Mouse (Mus musculus) CH12.LX (cell line): ENCODE results near the gene Csnk2a1. TPM values are rescaled to one million over a fixed set of nuclear protein-coding genes. Genes with fewer than 3 reads are reported as not detected.

Source experiments
- DNase-seq: peaks from one replicate; pipeline ENCODE4 v3.0.0-alpha.2; 2013; ENCODE audit errors: extremely low read depth
- H3K27ac ChIP-seq: 2 replicates; pipeline ENCODE4 v1.5.1; 2012; ENCODE audit warnings: low read depth, mild to moderate bottlenecking, control low read depth, moderate library complexity; ENCODE audit not compliant: insufficient read depth
- H3K27me3 ChIP-seq: replicated peaks from 2 replicates; pipeline ENCODE3; 2012; ENCODE audit warnings: inconsistent platforms
- H3K36me3 ChIP-seq, 2 experiments: replicated peaks in 1 of 2; 2 replicates each; pipeline versions ENCODE3 to v1.6.1; 2012; ENCODE audit warnings: inconsistent platforms in 1 of 2, low read length in 1 of 2, mild to moderate bottlenecking in 1 of 2, mixed read lengths in 1 of 2, moderate library complexity in 1 of 2; ENCODE audit not compliant: control insufficient read depth in 1 of 2, insufficient read depth in 1 of 2
- H3K4me1 ChIP-seq, 2 experiments: 2 replicates each; pipeline ENCODE4 v1.6.1; 2012; ENCODE audit warnings: inconsistent platforms in 1 of 2, moderate library complexity in 1 of 2; ENCODE audit not compliant: insufficient read depth in 2 of 2, control insufficient read depth in 1 of 2
- H3K4me2 ChIP-seq: 2 replicates; pipeline ENCODE4 v1.6.1; 2012; ENCODE audit warnings: low read depth, mild to moderate bottlenecking, control low read depth; ENCODE audit not compliant: poor library complexity, insufficient read depth, severe bottlenecking
- H3K4me3 ChIP-seq, 3 experiments: fragments of 150-350 bp in 1 of 3; sonication (generic) in 1 of 3; replicated peaks in 1 of 3; 2 replicates each; pipeline versions ENCODE3 to v1.5.1; 2011 to 2012; ENCODE audit warnings: low read depth in 2 of 3, low read length in 2 of 3, mild to moderate bottlenecking in 2 of 3, moderate library complexity in 2 of 3, control low read depth in 1 of 3, improper control_type of control experiment in 1 of 3, inconsistent platforms in 1 of 3, mixed read lengths in 1 of 3; ENCODE audit not compliant: poor library complexity in 1 of 3
- H3K79me2 ChIP-seq: replicated peaks from 2 replicates; pipeline ENCODE4 v1.6.1; 2012; ENCODE audit warnings: mild to moderate bottlenecking, moderate library complexity; ENCODE audit not compliant: control insufficient read depth, poor library complexity, insufficient read depth, severe bottlenecking; ENCODE audit errors: extremely low read depth
- H3K9ac ChIP-seq: 2 replicates; pipeline ENCODE4 v1.6.1; 2012; ENCODE audit warnings: low read depth, mild to moderate bottlenecking, control low read depth, moderate library complexity; ENCODE audit not compliant: insufficient read depth
- H3K9me3 ChIP-seq: replicated peaks from 2 replicates; pipeline ENCODE3; 2012; ENCODE audit warnings: low read length, inconsistent platforms, mixed read lengths
- CHD1 ChIP-seq: IDR thresholded peaks from 2 replicates; pipeline ENCODE4 v1.6.1; 2012; ENCODE audit warnings: low read depth, low read length, improper control_type of control experiment, inconsistent platforms
- CHD2 ChIP-seq: IDR thresholded peaks from 2 replicates; pipeline ENCODE4 v1.6.1; 2011; ENCODE audit warnings: low read length, improper control_type of control experiment
- CTCF ChIP-seq, 2 experiments: IDR thresholded peaks in 1 of 2; conservative IDR thresholded peaks in 1 of 2; 2 replicates each; pipeline ENCODE4 v1.5.1; 2011 to 2012; ENCODE audit warnings: low read depth in 2 of 2, low read length in 2 of 2, improper control_type of control experiment in 1 of 2, inconsistent platforms in 1 of 2, mild to moderate bottlenecking in 1 of 2, moderate library complexity in 1 of 2
- EP300 ChIP-seq: IDR thresholded peaks from 2 replicates; pipeline ENCODE4 v1.6.1; 2011; ENCODE audit warnings: low read length, improper control_type of control experiment
- ETS1 ChIP-seq: conservative IDR thresholded peaks from 2 replicates; pipeline ENCODE4 v1.6.1; 2012; ENCODE audit warnings: low read depth, mild to moderate bottlenecking, inconsistent platforms, low read length, improper control_type of control experiment, moderate library complexity
- JUND ChIP-seq: conservative IDR thresholded peaks from 2 replicates; pipeline ENCODE4 v1.6.1; 2011; ENCODE audit warnings: low read depth, low read length, improper control_type of control experiment
- KAT2A ChIP-seq: IDR thresholded peaks from 2 replicates; pipeline ENCODE4 v1.6.1; 2012; ENCODE audit warnings: low read length, improper control_type of control experiment, inconsistent platforms; ENCODE audit not compliant: insufficient replicate concordance
- MAFK ChIP-seq: IDR thresholded peaks from 2 replicates; pipeline ENCODE4 v1.6.1; 2011; ENCODE audit warnings: low read length, improper control_type of control experiment; ENCODE audit not compliant: insufficient replicate concordance
- MAX ChIP-seq: IDR thresholded peaks from 2 replicates; pipeline ENCODE4 v1.6.1; 2011; ENCODE audit warnings: low read length, improper control_type of control experiment
- MAZ ChIP-seq: IDR thresholded peaks from 2 replicates; pipeline ENCODE4 v1.6.1; 2012; ENCODE audit warnings: low read depth, mild to moderate bottlenecking, inconsistent platforms, low read length, improper control_type of control experiment, moderate library complexity
- MEF2A ChIP-seq: IDR thresholded peaks from 2 replicates; pipeline ENCODE4 v1.6.1; 2014; ENCODE audit warnings: low read depth, mild to moderate bottlenecking, inconsistent platforms, low read length, improper control_type of control experiment, borderline replicate concordance
- MXI1 ChIP-seq: IDR thresholded peaks from 2 replicates; pipeline ENCODE4 v1.6.1; 2011; ENCODE audit warnings: mild to moderate bottlenecking, low read depth, low read length, improper control_type of control experiment
- NELFE ChIP-seq: IDR thresholded peaks from 2 replicates; pipeline ENCODE4 v1.6.1; 2011; ENCODE audit warnings: low read depth, low read length, improper control_type of control experiment
- NRF1 ChIP-seq: IDR thresholded peaks from 2 replicates; pipeline ENCODE4 v1.6.1; 2014; ENCODE audit warnings: low read depth, mild to moderate bottlenecking, inconsistent platforms, low read length, improper control_type of control experiment, moderate library complexity
- PAX5 ChIP-seq: IDR thresholded peaks from 2 replicates; pipeline ENCODE4 v1.6.1; 2012; ENCODE audit warnings: low read length, inconsistent platforms, mixed read lengths
- POLR2A ChIP-seq: IDR thresholded peaks from 2 replicates; pipeline ENCODE4 v1.6.1; 2011; ENCODE audit warnings: low read depth, mild to moderate bottlenecking, improper control_type of control experiment, low read length
- SIN3A ChIP-seq: IDR thresholded peaks from 2 replicates; pipeline ENCODE4 v1.6.1; 2012; ENCODE audit warnings: low read length, improper control_type of control experiment, inconsistent platforms
- SMC3 ChIP-seq: IDR thresholded peaks from 2 replicates; pipeline ENCODE4 v1.6.1; 2011; ENCODE audit warnings: low read depth, low read length, improper control_type of control experiment
- TBP ChIP-seq: conservative IDR thresholded peaks from 2 replicates; pipeline ENCODE4 v1.6.1; 2011; ENCODE audit warnings: low read depth, low read length, improper control_type of control experiment
- TCF12 ChIP-seq: IDR thresholded peaks from 2 replicates; pipeline ENCODE4 v1.6.1; 2014; ENCODE audit warnings: low read depth, mild to moderate bottlenecking, inconsistent platforms, low read length, improper control_type of control experiment
- UBTF ChIP-seq: IDR thresholded peaks from 2 replicates; pipeline ENCODE4 v1.6.1; 2012; ENCODE audit warnings: low read depth, mild to moderate bottlenecking, inconsistent platforms, low read length, improper control_type of control experiment, moderate library complexity
- USF2 ChIP-seq: conservative IDR thresholded peaks from 2 replicates; pipeline ENCODE4 v1.6.1; 2011; ENCODE audit warnings: low read depth, low read length, improper control_type of control experiment
- ZC3H11A ChIP-seq: IDR thresholded peaks from 2 replicates; pipeline ENCODE4 v1.6.1; 2012; ENCODE audit warnings: low read depth, mild to moderate bottlenecking, inconsistent platforms, low read length, improper control_type of control experiment
- ZMIZ1 ChIP-seq: IDR thresholded peaks from 2 replicates; pipeline ENCODE4 v1.6.1; 2012; ENCODE audit warnings: low read depth, mild to moderate bottlenecking, inconsistent platforms, low read length, improper control_type of control experiment
- ZNF384 ChIP-seq: IDR thresholded peaks from 2 replicates; pipeline ENCODE4 v1.6.1; 2012; ENCODE audit warnings: low read depth, low read length, improper control_type of control experiment, inconsistent platforms
- dilution Hi-C: fragments of 300-500 bp; cut with MboI; formaldehyde crosslinking; loops from 2 replicates; pipeline ENCODE4 v1.14.3; 2020; ENCODE audit warnings: low sequenced_read_pairs; ENCODE audit not compliant: extremely low pct_unique_long_range_greater_than_20kb, extremely low pct_ligation_motif_present
- in situ Hi-C: fragments of 300-500 bp; cut with MboI; formaldehyde crosslinking; loops from 3 replicates; pipeline ENCODE4 v1.14.3; 2019; ENCODE audit warnings: low sequenced_read_pairs, low pct_ligation_motif_present, low pct_unique_long_range_greater_than_20kb, mixed read lengths
- polyA plus RNA-seq: library from polyadenylated mRNA; unstranded; fragments of >175 nt; gene quantifications from 2 replicates; pipeline ENCODE4 v1.2.1, GENCODE M21; 2012; ENCODE audit warnings: low read depth; ENCODE audit not compliant: insufficient read length
- total RNA-seq, 2 experiments: library from RNA; depleted of rRNA; stranded (reverse); fragments of 300-350 nt in 1 of 2; fragments of >200 nt in 1 of 2; gene quantifications; 2 replicates each; pipeline ENCODE4 v1.2.3; 2012 to 2014

Gene Csnk2a1
- total and polyA plus RNA-seq, 3 experiments: 79.2 to 145 (median 100) TPM

- TF ChIP-seq POLR2A: no peak
- TF ChIP-seq TCF12: peak; percentile 70; the same call in 1 of the 2 replicates
- peak; percentile 68; the same call in 1 of the 2 replicates for TF ChIP-seq UBTF
- no peak for TF ChIP-seq CTCF (conservative IDR thresholded peaks at IDR 0.05 in 1 of 2, IDR thresholded peaks at IDR 0.05 in 1 of 2; ENCODE audit: low read depth in 2 of 2, low read length in 2 of 2)
- TF ChIP-seq SIN3A: peak; percentile 49; the same call in 1 of the 2 replicates
- TF ChIP-seq TBP: no peak
- TF ChIP-seq CHD1: no peak; the same call in 1 of the 2 replicates
- TF ChIP-seq CHD2: peak; percentile 81
- no peak for TF ChIP-seq USF2
- TF ChIP-seq SMC3: no peak
- TF ChIP-seq ZMIZ1: no peak
- peak; percentile 50; the same call in 1 of the 2 replicates for TF ChIP-seq MXI1
- TF ChIP-seq KAT2A: 0 out of 2 replicates have a peak, but pooled peaks have one; percentile 5
- no peak for TF ChIP-seq JUND
Measured at GRCm38 (mm10) chr2:152227051-152227481, 427 bp downstream of the Csnk2a1 start (continued).

DNA sequence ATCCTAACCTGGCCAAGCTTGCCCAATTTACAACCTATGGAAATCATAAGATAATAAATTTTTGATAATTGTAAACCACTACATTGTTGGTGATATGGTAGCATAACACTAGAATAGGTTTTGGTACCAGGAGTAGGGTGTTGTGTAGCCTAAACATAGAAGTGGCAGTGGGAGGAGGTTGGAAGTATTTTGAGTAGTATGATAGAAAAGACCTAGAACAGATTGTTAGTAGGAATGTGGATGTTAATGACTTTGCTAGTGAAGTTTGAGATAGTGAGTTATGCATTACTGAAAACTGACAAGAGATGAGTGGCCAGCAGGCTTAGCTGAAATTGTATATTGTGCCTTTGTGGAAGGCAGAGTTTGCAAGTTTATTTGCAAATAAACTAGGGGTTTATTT lies 3.4 kb downstream of the Csnk2a1 start:
- Histone ChIP-seq H3K27me3 (no peaks in the 10 kb centered on the region), H3K9me3 (no peaks in the 10 kb centered on the region), H3K79me2 (peaks cover 73% of the 10 kb centered on the region), H3K4me2 (no peak overlapping the region), H3K36me3 (peaks cover 6 to 49% of the 10 kb centered on the region in 2 experiments), H3K27ac (no peak overlapping the region), H3K4me3 (no peak overlapping the region), H3K4me1 (peaks cover 7 to 29% of the 10 kb centered on the region in 2 experiments), H3K9ac (no peak overlapping the region)
- TF ChIP-seq SIN3A (no peak), MEF2A (no peak), MAZ (no peak), PAX5 (no peak), MAX (no peak), MAFK (no peak), USF2 (no peak), ZNF384 (no peak), ZC3H11A (no peak), NRF1 (no peak), NELFE (no peak), ETS1 (no peak), EP300 (no peak)
- in situ Hi-C loops: no loop called here
- dilution Hi-C loops: no loop called here
- DNase-seq: no peak
